In the genomic region with DNA sequence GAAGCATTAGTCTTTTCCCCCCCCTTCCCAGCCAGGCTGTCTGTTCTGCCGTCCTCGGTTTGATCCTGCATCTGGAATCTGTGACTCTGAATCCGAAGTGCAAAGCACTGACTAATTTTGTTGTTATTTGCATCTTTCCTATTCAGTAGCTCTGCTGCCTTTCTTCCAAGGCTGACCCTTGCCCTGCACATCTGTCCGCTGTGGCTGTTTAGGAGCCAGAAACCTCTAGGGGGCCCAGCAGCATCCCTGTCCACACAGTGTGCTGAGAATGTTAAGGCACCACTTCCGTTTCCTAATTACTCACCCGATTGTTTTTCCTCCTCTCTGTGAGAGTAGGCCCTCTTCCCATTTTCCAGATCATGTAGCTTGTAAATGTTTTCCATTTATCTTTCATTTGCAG, we compare ENCODE assay signal across 15 mouse cellular contexts.
DNase-seq lines count a peak whose midpoint lies in the region; ATAC-seq lines count a peak whose summit lies in the region.
"Had no signal": no experiment of that assay in that cellular context is flagged by ENCODE, and none has a peak within 500 bp of the region (broad histone marks: within the 10 kb centered on the region; RNA-seq: fewer than 3 reads in every experiment).

No protein-coding gene starts in this region.

- 14% methylated on average over 6 of the region's 6 CpGs for WGBS in embryonic facial prominence, embryonic 14.5 days
- WGBS in midbrain, embryonic 14.5 days = 8% methylated on average over 6 of the region's 6 CpGs

- H3K27ac ChIP-seq in embryonic facial prominence, embryonic 14.5 days (replicated peaks; ENCODE audit: low read depth, low read length) = no peak overlapping the region
- no peak overlapping the region for H3K27ac ChIP-seq in midbrain, embryonic 14.5 days (replicated peaks; ENCODE audit: low read depth, low read length)
- H3K27ac ChIP-seq: kidney, embryonic 15.5 days; limb, embryonic 15.5 days; lung, embryonic 15.5 days; stomach, embryonic 15.5 days had no signal

- no peaks in the 10 kb centered on the region for H3K27me3 ChIP-seq in embryonic facial prominence, embryonic 14.5 days (replicated peaks; ENCODE audit: control insufficient read depth, insufficient read depth, low read length)
- no peaks in the 10 kb centered on the region for H3K27me3 ChIP-seq in midbrain, embryonic 14.5 days (ENCODE audit: control insufficient read depth, insufficient read depth, low read length)
- H3K27me3 ChIP-seq: kidney, embryonic 15.5 days; limb, embryonic 15.5 days; lung, embryonic 15.5 days; stomach, embryonic 15.5 days had no signal

- ATAC-seq in embryonic facial prominence, embryonic 14.5 days (ENCODE audit: low read depth) = no peak
- no peak for ATAC-seq in midbrain, embryonic 14.5 days (ENCODE audit: low FRiP score, low TSS enrichment)

- H3K36me3 ChIP-seq in embryonic facial prominence, embryonic 14.5 days (ENCODE audit: control insufficient read depth, insufficient read depth, low read length) = no peaks in the 10 kb centered on the region
- H3K36me3 ChIP-seq in midbrain, embryonic 14.5 days (ENCODE audit: control insufficient read depth, insufficient read depth, low read length) = no peaks in the 10 kb centered on the region
- H3K36me3 ChIP-seq: kidney, embryonic 15.5 days; limb, embryonic 15.5 days; lung, embryonic 15.5 days; stomach, embryonic 15.5 days had no signal

- H3K4me2 ChIP-seq in embryonic facial prominence, embryonic 14.5 days (ENCODE audit: low read depth, low read length) = no peak overlapping the region
- H3K4me2 ChIP-seq in midbrain, embryonic 14.5 days (ENCODE audit: low read length) = no peak overlapping the region
- H3K4me2 ChIP-seq: kidney, embryonic 15.5 days; limb, embryonic 15.5 days; lung, embryonic 15.5 days; stomach, embryonic 15.5 days had no signal

- H3K9ac ChIP-seq in embryonic facial prominence, embryonic 14.5 days (ENCODE audit: low read depth, low read length) = no peak overlapping the region
- H3K9ac ChIP-seq in midbrain, embryonic 14.5 days (replicated peaks; ENCODE audit: low read length) = no peak overlapping the region
- H3K9ac ChIP-seq: kidney, embryonic 15.5 days; limb, embryonic 15.5 days; lung, embryonic 15.5 days; stomach, embryonic 15.5 days had no signal

- H3K9me3 ChIP-seq in embryonic facial prominence, embryonic 14.5 days (ENCODE audit: control insufficient read depth, low read length) = no peaks in the 10 kb centered on the region
- H3K9me3 ChIP-seq in midbrain, embryonic 14.5 days (ENCODE audit: control insufficient read depth, low read length) = no peaks in the 10 kb centered on the region
- H3K9me3 ChIP-seq: kidney, embryonic 15.5 days; limb, embryonic 15.5 days; lung, embryonic 15.5 days; stomach, embryonic 15.5 days had no signal

- H3K4me3 ChIP-seq in embryonic facial prominence, embryonic 14.5 days (ENCODE audit: low read depth, low read length) = no peak overlapping the region
- H3K4me3 ChIP-seq in midbrain, embryonic 14.5 days (replicated peaks; ENCODE audit: low read depth, low read length) = no peak overlapping the region
- H3K4me3 ChIP-seq: kidney, embryonic 15.5 days; limb, embryonic 15.5 days; lung, embryonic 15.5 days; stomach, embryonic 15.5 days had no signal

- no peaks in the 10 kb centered on the region for H3K4me1 ChIP-seq in embryonic facial prominence, embryonic 14.5 days (ENCODE audit: control insufficient read depth, insufficient read depth, low read length)
- no peaks in the 10 kb centered on the region for H3K4me1 ChIP-seq in midbrain, embryonic 14.5 days (ENCODE audit: control insufficient read depth, insufficient read depth, low read length)
- H3K4me1 ChIP-seq: kidney, embryonic 15.5 days; limb, embryonic 15.5 days; lung, embryonic 15.5 days; stomach, embryonic 15.5 days had no signal

- DNase-seq in kidney, postnatal 4 days = peak; percentile 7 to 15
- DNase-seq in kidney, postnatal 25 days = no peak
- DNase-seq in embryo, embryonic 10.5 days (ENCODE audit: low spot score) = peak; percentile 70
- peak; percentile 11 for DNase-seq in embryonic facial prominence, embryonic 14.5 days (ENCODE audit: low spot score)
- peak; percentile 28 for DNase-seq in midbrain, embryonic 14.5 days
- no peak for DNase-seq in adrenal gland, adult 2 months
- no peak for DNase-seq in urinary bladder, postnatal 10 days (ENCODE audit: low spot score)
- DNase-seq: cerebellum, postnatal 25 days; heart, postnatal 4 days; right cerebral cortex, postnatal 4 days; thymus, postnatal 4 days had no signal

Comparison
In these comparisons a context has a peak if more than half of its experiments do, and no peak if none do; other contexts are left out.
1. DNase-seq: peak in kidney, postnatal 4 days (2 of 2), embryo, embryonic 10.5 days (single experiment), embryonic facial prominence, embryonic 14.5 days (single experiment) and midbrain, embryonic 14.5 days (single experiment); none in kidney, postnatal 25 days (0 of 2), adrenal gland, adult 2 months (single experiment) and urinary bladder, postnatal 10 days (single experiment).